Mouse (Mus musculus) ES-E14 (cell line): ENCODE data around the gene Vmn2r27. TPM values are rescaled to one million over a fixed set of nuclear protein-coding genes. Genes with fewer than 3 reads are reported as not detected.

Experiments
- DNase-seq: peaks from one replicate; pipeline ENCODE4 v3.0.0-alpha.2; 2013; ENCODE audit warnings: low read depth, low spot score
- H3K27ac ChIP-seq: 2 replicates; pipeline ENCODE4 v1.5.1; 2012; ENCODE audit warnings: low read depth, mild to moderate bottlenecking, low read length, moderate library complexity, mixed read lengths; ENCODE audit not compliant: poor library complexity, insufficient read depth, severe bottlenecking
- H3K36me3 ChIP-seq: 2 replicates; pipeline ENCODE4 v1.6.1; 2012; ENCODE audit warnings: mild to moderate bottlenecking, low read length, moderate library complexity, mixed read lengths; ENCODE audit not compliant: control insufficient read depth, poor library complexity, insufficient read depth, severe bottlenecking
- H3K4me1 ChIP-seq, 2 experiments: fragments of 150-350 bp in 1 of 2; sonication (generic) in 1 of 2; 2 replicates each; pipeline ENCODE4 v1.6.1; 2012; ENCODE audit warnings: low read length in 2 of 2, mild to moderate bottlenecking in 1 of 2, mixed read lengths in 1 of 2; ENCODE audit not compliant: control insufficient read depth in 2 of 2, insufficient read depth in 2 of 2, poor library complexity in 1 of 2
- H3K4me3 ChIP-seq, 2 experiments: fragments of 150-350 bp in 1 of 2; sonication (generic) in 1 of 2; 2 replicates each; pipeline ENCODE4 v1.5.1; 2012; ENCODE audit warnings: low read length in 2 of 2, low read depth in 1 of 2, mild to moderate bottlenecking in 1 of 2, mixed read lengths in 1 of 2; ENCODE audit not compliant: insufficient read depth in 1 of 2, poor library complexity in 1 of 2, severe bottlenecking in 1 of 2
- H3K9ac ChIP-seq: 2 replicates; pipeline ENCODE4 v1.6.1; 2012; ENCODE audit warnings: low read depth, mild to moderate bottlenecking, low read length, mixed read lengths; ENCODE audit not compliant: poor library complexity, insufficient read depth, severe bottlenecking
- H3K9me3 ChIP-seq: fragments of 150-350 bp; sonication (generic); 2 replicates; pipeline ENCODE4 v1.6.1; 2012; ENCODE audit warnings: low read depth, mild to moderate bottlenecking, low read length; ENCODE audit not compliant: control insufficient read depth, insufficient read depth
- CHD2 ChIP-seq: IDR thresholded peaks from 2 replicates; pipeline ENCODE4 v1.6.1; 2014; ENCODE audit warnings: mild to moderate bottlenecking, low read depth, low read length, inconsistent platforms
- HCFC1 ChIP-seq: IDR thresholded peaks from 2 replicates; pipeline ENCODE4 v1.6.1; 2012; ENCODE audit warnings: low read length, inconsistent platforms, borderline replicate concordance; ENCODE audit not compliant: insufficient read depth
- MAFK ChIP-seq: IDR thresholded peaks from 2 replicates; pipeline ENCODE4 v1.6.1; 2014; ENCODE audit warnings: mild to moderate bottlenecking, low read depth, low read length, inconsistent platforms; ENCODE audit not compliant: insufficient read depth
- ZC3H11A ChIP-seq: IDR thresholded peaks from 2 replicates; pipeline ENCODE4 v1.6.1; 2012; ENCODE audit warnings: low read depth, mild to moderate bottlenecking, inconsistent platforms, low read length, borderline replicate concordance
- ZNF384 ChIP-seq: IDR thresholded peaks from 2 replicates; pipeline ENCODE4 v1.6.1; 2012; ENCODE audit warnings: low read depth, low read length, inconsistent platforms
- in situ Hi-C, 2 experiments: fragments of 600-800 bp; cut with MboI; formaldehyde crosslinking; loops; one replicate each; pipeline ENCODE4 v1.15.1; 2025; ENCODE audit warnings: low sequenced_read_pairs in 2 of 2, inconsistent platforms in 1 of 2; ENCODE audit not compliant: unreplicated experiment in 2 of 2
- total RNA-seq: library from RNA; depleted of rRNA; stranded (reverse); fragments of 300-350 nt; gene quantifications from 2 replicates; pipeline ENCODE4 v1.2.3, GENCODE M21; 2012

Gene Vmn2r27
- total RNA-seq, 1 experiment: 0.09 TPM

GRCm38 (mm10) chr6:124260198-124260931 is 28.7 kb upstream of the Vmn2r27 start:
- TF ChIP-seq CHD2 (no peak), HCFC1 (no peak), ZC3H11A (peak; percentile 96)
- in situ Hi-C loops: loop anchor here (5.0 to 10.0 kb wide), 2 partner anchors 114 to 122 kb away; no protein-coding TSS in a partner anchor
- no peak overlapping the region for H3K4me3 ChIP-seq

GRCm38 (mm10) chr6:124255721-124256470 is 24.2 kb upstream of the Vmn2r27 start:
- Histone ChIP-seq H3K27ac (no peak overlapping the region), H3K4me1 (no peaks in the 10 kb centered on the region), H3K9ac (no peak overlapping the region), H3K36me3 (no peaks in the 10 kb centered on the region), H3K9me3 (no peaks in the 10 kb centered on the region), H3K4me3 (no peak overlapping the region)
- in situ Hi-C loops: loop anchor here in 1 of 2 experiments (5.0 kb wide), 1 partner anchor 329 kb away; no protein-coding TSS in a partner anchor
- TF ChIP-seq HCFC1: no peak
- TF ChIP-seq CHD2: no peak
- TF ChIP-seq MAFK: no peak
- TF ChIP-seq ZNF384: no peak
- no peak for TF ChIP-seq ZC3H11A
- no peak for DNase-seq

More at GRCm38 (mm10) chr6:124260198-124260931, 28.7 kb upstream of the Vmn2r27 start:
- Histone ChIP-seq H3K9ac (no peak overlapping the region), H3K27ac (no peak overlapping the region), H3K9me3 (no peaks in the 10 kb centered on the region), H3K4me1 (no peaks in the 10 kb centered on the region), H3K36me3 (no peaks in the 10 kb centered on the region)
- DNase-seq: peak; percentile 74

GRCm38 (mm10) chr6:124202116-124202515 is 29.5 kb downstream of the Vmn2r27 start:
- H3K4me1 ChIP-seq: no peaks in the 10 kb centered on the region
- in situ Hi-C loops: no loop called here

GRCm38 (mm10) chr6:124168499-124169257 is 63.0 kb downstream of the Vmn2r27 start:
- Histone ChIP-seq H3K4me3 (no peak overlapping the region), H3K9me3 (no peaks in the 10 kb centered on the region), H3K27ac (no peak overlapping the region), H3K36me3 (no peaks in the 10 kb centered on the region), H3K9ac (no peak overlapping the region), H3K4me1 (no peaks in the 10 kb centered on the region)
- in situ Hi-C loops: no loop called here
- TF ChIP-seq CHD2: no peak
- TF ChIP-seq HCFC1: no peak
- TF ChIP-seq MAFK: no peak
- TF ChIP-seq ZC3H11A: no peak
- no peak for TF ChIP-seq ZNF384
- no peak for DNase-seq

More at GRCm38 (mm10) chr6:124202116-124202515, 29.5 kb downstream of the Vmn2r27 start:
- Histone ChIP-seq H3K36me3 (no peaks in the 10 kb centered on the region), H3K27ac (no peak overlapping the region), H3K9me3 (peaks cover 2% of the 10 kb centered on the region; the same call in 1 of the 2 replicates), H3K4me3 (no peak overlapping the region), H3K9ac (no peak overlapping the region)
- TF ChIP-seq CHD2 (no peak), ZNF384 (no peak), MAFK (no peak), ZC3H11A (no peak), HCFC1 (no peak)
- DNase-seq: no peak
